Mouse (Mus musculus) forebrain, embryonic 14.5 days (tissue): ENCODE results near the gene Nckap1l. TPM values are rescaled to one million over a fixed set of nuclear protein-coding genes. Genes with fewer than 3 reads are reported as not detected.

Experiments
- ATAC-seq: fragments of 200-750 bp; cut with Nextera tagmentation; 2 replicates; pipeline ENCODE4 v1.8.0; 2017; ENCODE audit warnings: mild to moderate bottlenecking, moderate library complexity
- DNase-seq: peaks from one replicate; pipeline ENCODE4 v3.0.0-alpha.2; 2015; ENCODE audit warnings: low spot score
- H3K27ac ChIP-seq: fragments of 300-500 bp; sonication (generic); 2 replicates; pipeline ENCODE4 v1.5.1; 2014; ENCODE audit warnings: low read depth, mild to moderate bottlenecking, control low read depth, low read length, moderate library complexity
- H3K27me3 ChIP-seq: fragments of 300-500 bp; sonication (generic); replicated peaks from 2 replicates; pipeline ENCODE4 v1.6.1; 2014; ENCODE audit warnings: low read length, control low read depth, mixed read lengths; ENCODE audit not compliant: control insufficient read depth, insufficient read depth
- H3K36me3 ChIP-seq: fragments of 300-500 bp; sonication (generic); 2 replicates; pipeline ENCODE4 v1.6.1; 2014; ENCODE audit warnings: low read length, control low read depth; ENCODE audit not compliant: control insufficient read depth, insufficient read depth
- H3K4me1 ChIP-seq: fragments of 300-500 bp; sonication (generic); 2 replicates; pipeline ENCODE4 v1.6.1; 2014; ENCODE audit warnings: antibody characterized with exemption, low read length, control low read depth; ENCODE audit not compliant: control insufficient read depth, insufficient read depth
- H3K4me2 ChIP-seq: fragments of 300-500 bp; sonication (generic); 2 replicates; pipeline ENCODE4 v1.6.1; 2014; ENCODE audit warnings: mild to moderate bottlenecking, control low read depth, low read length
- H3K4me3 ChIP-seq: fragments of 300-500 bp; sonication (generic); 2 replicates; pipeline ENCODE4 v1.5.1; 2014; ENCODE audit warnings: low read depth, low read length, control low read depth
- H3K9ac ChIP-seq: fragments of 300-500 bp; sonication (generic); 2 replicates; pipeline ENCODE4 v1.6.1; 2014; ENCODE audit warnings: mild to moderate bottlenecking, low read length, control low read depth, moderate library complexity
- H3K9me3 ChIP-seq: fragments of 300-500 bp; sonication (generic); replicated peaks from 2 replicates; pipeline ENCODE4 v1.6.1; 2016; ENCODE audit warnings: low read length, control low read depth, mixed read lengths; ENCODE audit not compliant: control insufficient read depth
- WGBS: fragments of 180-500 bp; shearing (Covaris S2); extraction: QIAGEN DNeasy Blood & Tissue Kit; methylation state at CpG from one replicate; pipeline ENCODE4 v1.1.7; 2014; 5-methylcytosine and 5-hydroxymethylcytosine counted together
- polyA plus RNA-seq: library from polyadenylated mRNA; unstranded; fragments of >200 nt; fragmentation: Nextera tagmentation; extraction: Ambion mirVana; gene quantifications from 2 replicates; pipeline ENCODE4 v1.2.1, GENCODE M21; 2014

Gene Nckap1l
- polyA plus RNA-seq, 1 experiment from 2014 or later: 1.9 TPM

GRCm38 (mm10) chr15:103471488-103472194, 18.0 kb downstream of the Nckap1l start:
- Histone ChIP-seq H3K4me3 (no peak overlapping the region), H3K4me1 (no peaks in the 10 kb centered on the region), H3K4me2 (no peak overlapping the region), H3K9me3 (no peaks in the 10 kb centered on the region), H3K36me3 (no peaks in the 10 kb centered on the region), H3K27ac (no peak overlapping the region), H3K9ac (no peak overlapping the region), H3K27me3 (no peaks in the 10 kb centered on the region)
- DNase-seq: no peak
- 85% methylated on average over 7 of the region's 7 CpGs for WGBS
- ATAC-seq: no peak

- H3K27ac ChIP-seq: no peak overlapping the region
- ATAC-seq (no peak), DNase-seq (no peak)
- no peaks in the 10 kb centered on the region for H3K4me1 ChIP-seq
- no peaks in the 10 kb centered on the region for H3K36me3 ChIP-seq
- no peaks in the 10 kb centered on the region for H3K9me3 ChIP-seq
- 66% methylated on average over 3 of the region's 3 CpGs for WGBS
- no peak overlapping the region for H3K9ac ChIP-seq
- H3K4me3 ChIP-seq: no peak overlapping the region
- no peak overlapping the region for H3K4me2 ChIP-seq
- H3K27me3 ChIP-seq: no peaks in the 10 kb centered on the region
Measured at GRCm38 (mm10) chr15:103472265-103472664, 18.7 kb downstream of the Nckap1l start.

- Histone ChIP-seq H3K36me3 (no peaks in the 10 kb centered on the region), H3K9me3 (no peaks in the 10 kb centered on the region), H3K27me3 (no peaks in the 10 kb centered on the region), H3K4me2 (no peak overlapping the region), H3K4me3 (no peak overlapping the region), H3K27ac (no peak overlapping the region), H3K4me1 (no peaks in the 10 kb centered on the region), H3K9ac (no peak overlapping the region)
- WGBS: 90% methylated on average over 7 of the region's 7 CpGs
- DNase-seq (no peak), ATAC-seq (no peak)
Measured at GRCm38 (mm10) chr15:103473182-103473581, 19.6 kb downstream of the Nckap1l start.

DNA sequence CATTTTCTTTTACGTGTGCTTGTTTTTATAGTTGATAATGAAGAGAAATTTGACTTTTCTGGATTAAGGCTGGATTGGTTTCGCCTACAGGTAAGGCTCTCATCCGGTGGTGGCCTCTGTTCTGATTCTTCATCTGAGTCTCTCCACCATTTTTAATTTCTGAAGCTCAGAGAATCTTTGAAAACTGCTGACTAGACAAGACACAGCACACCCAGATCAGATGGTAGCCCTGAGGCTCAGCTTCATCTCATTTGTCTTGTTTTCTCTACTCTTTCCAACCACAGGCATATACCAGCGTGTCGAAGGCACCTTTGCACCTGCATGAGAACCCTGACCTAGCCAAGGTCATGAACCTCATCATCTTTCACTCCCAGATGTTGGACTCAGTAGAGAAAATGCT, 20.2 kb downstream of the Nckap1l start:
- Histone ChIP-seq H3K9me3 (no peaks in the 10 kb centered on the region), H3K4me1 (no peaks in the 10 kb centered on the region), H3K9ac (no peak overlapping the region), H3K4me2 (no peak overlapping the region), H3K4me3 (no peak overlapping the region), H3K27me3 (no peaks in the 10 kb centered on the region), H3K27ac (no peak overlapping the region), H3K36me3 (no peaks in the 10 kb centered on the region)
- no peak for ATAC-seq
- no peak for DNase-seq
- 88% methylated on average over 5 of the region's 5 CpGs for WGBS

DNA sequence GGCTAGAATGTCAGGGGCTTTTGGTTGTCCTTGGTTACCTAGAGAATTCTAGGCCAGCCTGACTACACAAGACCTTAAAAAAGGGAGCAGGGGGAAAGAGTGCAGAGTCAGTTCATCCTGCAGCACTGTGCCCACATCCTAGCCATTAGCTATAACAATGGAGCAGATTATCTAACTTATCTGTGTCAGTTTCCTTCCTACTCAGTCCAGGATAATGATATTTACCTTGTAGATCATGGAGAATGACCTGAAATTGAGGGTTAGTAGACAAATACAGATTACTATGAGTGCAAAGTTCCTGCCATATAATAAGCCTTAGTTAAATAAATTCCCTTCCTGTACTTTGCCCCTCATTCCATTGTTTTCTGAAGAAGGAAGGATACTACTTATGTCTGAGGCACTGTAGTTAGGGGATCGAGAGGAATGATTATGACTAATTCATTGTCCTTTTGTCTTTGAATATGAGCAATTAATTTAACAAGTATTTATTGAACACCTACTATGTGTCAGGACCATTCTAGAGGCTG, 25.5 kb downstream of the Nckap1l start:
- Histone ChIP-seq H3K4me2 (no peak overlapping the region), H3K4me1 (no peaks in the 10 kb centered on the region), H3K9me3 (no peaks in the 10 kb centered on the region), H3K27ac (no peak overlapping the region), H3K27me3 (no peaks in the 10 kb centered on the region), H3K36me3 (no peaks in the 10 kb centered on the region), H3K9ac (no peak overlapping the region), H3K4me3 (no peak overlapping the region)
- DNase-seq (no peak), ATAC-seq (no peak)
- WGBS: 74% methylated on average over 1 of the region's 1 CpGs

- H3K4me2 ChIP-seq: no peak overlapping the region
- WGBS: 91% methylated on average over 2 of the region's 2 CpGs
- H3K27me3 ChIP-seq: no peaks in the 10 kb centered on the region
- DNase-seq: no peak
- ATAC-seq: no peak
- H3K4me3 ChIP-seq: no peak overlapping the region
- H3K9me3 ChIP-seq: no peaks in the 10 kb centered on the region
- peaks cover 8% of the 10 kb centered on the region; the same call in 1 of the 2 replicates for H3K4me1 ChIP-seq
- no peaks in the 10 kb centered on the region for H3K36me3 ChIP-seq
- H3K9ac ChIP-seq: no peak overlapping the region
- H3K27ac ChIP-seq: no peak overlapping the region
Measured at GRCm38 (mm10) chr15:103480129-103480528, 26.5 kb downstream of the Nckap1l start.

DNA sequence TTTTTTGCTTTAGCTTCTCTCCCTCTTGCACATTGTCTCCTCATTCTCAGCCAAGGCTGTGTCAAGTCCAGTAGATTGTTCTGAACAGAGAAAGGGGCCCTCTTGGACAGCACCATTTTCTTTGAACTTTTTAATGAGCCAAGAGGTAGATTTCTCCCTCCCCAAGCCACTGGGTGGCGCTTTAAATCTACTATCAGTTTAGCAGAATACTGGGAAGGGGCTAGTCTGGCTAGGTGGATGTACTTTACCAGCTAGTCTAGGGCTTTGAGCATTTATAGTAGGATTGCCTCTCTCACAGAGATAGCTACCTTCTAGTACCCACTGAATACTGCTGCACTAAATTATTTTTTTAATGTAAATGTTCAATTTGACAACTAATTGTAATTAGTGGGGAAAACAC, 28.9 kb downstream of the Nckap1l start:
- Histone ChIP-seq H3K27me3 (no peaks in the 10 kb centered on the region), H3K36me3 (no peaks in the 10 kb centered on the region), H3K4me2 (no peak overlapping the region), H3K27ac (no peak overlapping the region), H3K4me1 (peaks cover 8% of the 10 kb centered on the region; the same call in 1 of the 2 replicates), H3K9me3 (no peaks in the 10 kb centered on the region), H3K9ac (no peak overlapping the region), H3K4me3 (no peak overlapping the region)
- ATAC-seq (peak; percentile 65), DNase-seq (peak; percentile 83)
- WGBS: 0% methylated on average over 1 of the region's 1 CpGs

- no peaks in the 10 kb centered on the region for H3K9me3 ChIP-seq
- DNase-seq: no peak
- no peak overlapping the region for H3K4me2 ChIP-seq
- WGBS: 49% methylated on average over 2 of the region's 2 CpGs
- H3K27me3 ChIP-seq: no peaks in the 10 kb centered on the region
- H3K4me1 ChIP-seq: peaks cover 12% of the 10 kb centered on the region; the same call in 1 of the 2 replicates
- no peak overlapping the region for H3K27ac ChIP-seq
- no peaks in the 10 kb centered on the region for H3K36me3 ChIP-seq
- no peak for ATAC-seq
- no peak overlapping the region for H3K4me3 ChIP-seq
- no peak overlapping the region; the same call in 1 of the 2 replicates for H3K9ac ChIP-seq
Measured at GRCm38 (mm10) chr15:103484490-103484889, 30.9 kb downstream of the Nckap1l start.

GRCm38 (mm10) chr15:103485106-103485505, 31.5 kb downstream of the Nckap1l start:
- no peaks in the 10 kb centered on the region for H3K27me3 ChIP-seq
- 46% methylated on average over 3 of the region's 3 CpGs for WGBS
- H3K9ac ChIP-seq: no peak overlapping the region
- no peak overlapping the region for H3K4me2 ChIP-seq
- no peak for DNase-seq
- H3K27ac ChIP-seq: no peak overlapping the region
- ATAC-seq: no peak
- H3K4me1 ChIP-seq: peaks cover 12% of the 10 kb centered on the region; the same call in 1 of the 2 replicates
- H3K4me3 ChIP-seq: no peak overlapping the region
- H3K9me3 ChIP-seq: no peaks in the 10 kb centered on the region
- H3K36me3 ChIP-seq: no peaks in the 10 kb centered on the region
